Mouse (Mus musculus) splenic B cell, adult 2 months (primary cell): ENCODE measurements around the gene Dgki.
A peak's percentile ranks its signal among the peaks of the same experiment; 100 is the strongest.

ENCODE experiments used
- DNase-seq: peaks from one replicate; pipeline ENCODE4 v3.0.0-alpha.2; 2011; ENCODE audit warnings: low read depth, low spot score
- H3K27me3 ChIP-seq: 2 replicates; pipeline ENCODE4 v1.6.1; 2012; ENCODE audit warnings: mild to moderate bottlenecking, low read length, moderate library complexity, mixed read lengths; ENCODE audit not compliant: control insufficient read depth, poor library complexity, insufficient read depth, severe bottlenecking
- H3K36me3 ChIP-seq: 2 replicates; pipeline ENCODE4 v1.6.1; 2012; ENCODE audit warnings: mild to moderate bottlenecking, low read length, moderate library complexity, mixed read lengths; ENCODE audit not compliant: control insufficient read depth, poor library complexity, insufficient read depth, severe bottlenecking

Dgki gene

DNA sequence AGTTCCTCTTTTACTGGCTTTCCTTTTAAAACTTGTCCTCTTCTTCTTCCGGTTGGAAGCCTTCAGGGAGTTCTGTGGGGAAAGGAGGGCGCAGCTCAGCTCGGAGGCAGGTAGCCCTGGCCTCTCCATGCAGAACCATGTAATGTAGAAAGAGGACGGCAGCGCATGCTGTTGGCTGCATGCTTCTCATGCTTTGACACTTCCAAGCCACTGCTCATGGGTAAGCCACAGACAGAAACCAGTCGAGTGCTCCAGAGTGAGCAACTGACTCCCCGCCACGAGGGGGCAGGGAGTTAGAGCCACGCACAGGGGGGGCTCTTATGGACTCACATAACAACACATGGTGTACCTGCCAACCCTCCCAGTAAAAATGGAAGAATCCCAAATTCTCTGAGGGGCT lies 242.0 kb downstream of the Dgki start:
- Histone ChIP-seq H3K36me3 (no peaks in the 10 kb centered on the region), H3K27me3 (no peaks in the 10 kb centered on the region)
- DNase-seq: no peak

DNA sequence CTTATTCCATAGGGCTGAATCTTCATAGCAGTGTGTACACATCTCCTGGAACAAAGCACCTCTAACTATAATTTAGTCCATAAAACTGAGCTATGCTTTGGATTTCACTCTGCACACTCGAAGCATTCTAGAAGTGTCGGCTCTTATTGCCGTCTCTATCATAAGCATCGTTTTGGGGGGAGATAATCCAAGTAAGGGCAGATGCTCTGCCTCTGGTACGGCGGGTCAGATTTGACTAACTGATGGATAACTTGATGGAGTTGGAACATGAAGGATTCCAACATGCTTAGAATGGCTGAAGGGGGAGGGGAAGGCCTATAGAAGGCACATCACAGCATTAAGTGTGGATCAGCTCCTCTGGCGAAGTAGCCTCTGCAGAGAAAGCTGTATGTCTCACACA lies 242.4 kb downstream of the Dgki start:
- no peak for DNase-seq
- Histone ChIP-seq H3K27me3 (no peaks in the 10 kb centered on the region), H3K36me3 (no peaks in the 10 kb centered on the region)

- Histone ChIP-seq H3K27me3 (no peaks in the 10 kb centered on the region), H3K36me3 (no peaks in the 10 kb centered on the region)
- no peak for DNase-seq
These were observed 244.3 kb downstream of the Dgki start for GRCm38 (mm10) chr6:37055634-37056033.

GRCm38 (mm10) chr6:37055128-37055527 lies 244.9 kb downstream of the Dgki start:
- H3K27me3 ChIP-seq: no peaks in the 10 kb centered on the region
- H3K36me3 ChIP-seq: no peaks in the 10 kb centered on the region
- no peak for DNase-seq

GRCm38 (mm10) chr6:37054435-37055020 lies 245.5 kb downstream of the Dgki start:
- peak; percentile 31 for DNase-seq
- H3K27me3 ChIP-seq: no peaks in the 10 kb centered on the region
- no peaks in the 10 kb centered on the region for H3K36me3 ChIP-seq

GRCm38 (mm10) chr6:37053411-37053810 lies 246.6 kb downstream of the Dgki start:
- H3K36me3 ChIP-seq: no peaks in the 10 kb centered on the region
- no peaks in the 10 kb centered on the region for H3K27me3 ChIP-seq
- DNase-seq: no peak

DNA sequence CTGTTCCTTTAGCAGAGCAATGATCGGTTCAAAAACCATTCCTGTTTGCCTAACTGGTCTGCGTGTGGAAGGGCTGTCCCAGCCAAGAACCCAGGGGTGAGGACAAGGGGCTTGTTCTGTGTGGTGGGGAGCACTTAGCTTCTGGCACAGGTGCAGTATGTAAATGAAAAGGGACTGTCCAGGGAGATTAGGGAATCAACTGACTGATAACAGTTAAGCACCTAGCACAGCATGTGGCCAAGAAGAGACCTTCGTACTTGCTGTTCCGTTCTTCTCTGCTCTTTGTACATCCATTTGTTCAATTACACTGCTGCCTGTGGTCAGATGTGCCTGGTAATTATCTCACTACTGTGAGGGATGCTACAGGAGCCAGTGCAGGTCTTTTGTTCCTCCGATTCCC lies 248.3 kb downstream of the Dgki start:
- Histone ChIP-seq H3K27me3 (no peaks in the 10 kb centered on the region), H3K36me3 (no peaks in the 10 kb centered on the region)
- DNase-seq: no peak

DNA sequence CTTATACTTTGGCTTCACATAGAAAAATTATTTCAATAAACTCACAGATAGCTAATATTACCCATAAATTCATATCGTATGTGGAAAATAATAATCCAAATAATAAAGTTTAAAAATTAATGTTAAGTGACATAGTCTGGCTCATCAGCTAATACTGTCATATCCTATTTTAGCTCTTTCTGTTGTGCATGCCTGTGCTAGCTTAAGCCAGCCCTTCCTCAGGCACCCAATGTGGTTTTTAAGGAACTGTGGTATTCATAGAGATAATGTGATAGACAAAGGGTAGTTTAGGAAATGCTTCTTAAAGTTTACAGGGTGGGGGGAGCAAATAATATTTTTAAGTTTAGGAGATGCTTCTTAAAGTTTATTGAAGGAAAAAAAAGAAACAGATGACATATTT lies 248.8 kb downstream of the Dgki start:
- no peak for DNase-seq
- Histone ChIP-seq H3K27me3 (no peaks in the 10 kb centered on the region), H3K36me3 (no peaks in the 10 kb centered on the region)

DNA sequence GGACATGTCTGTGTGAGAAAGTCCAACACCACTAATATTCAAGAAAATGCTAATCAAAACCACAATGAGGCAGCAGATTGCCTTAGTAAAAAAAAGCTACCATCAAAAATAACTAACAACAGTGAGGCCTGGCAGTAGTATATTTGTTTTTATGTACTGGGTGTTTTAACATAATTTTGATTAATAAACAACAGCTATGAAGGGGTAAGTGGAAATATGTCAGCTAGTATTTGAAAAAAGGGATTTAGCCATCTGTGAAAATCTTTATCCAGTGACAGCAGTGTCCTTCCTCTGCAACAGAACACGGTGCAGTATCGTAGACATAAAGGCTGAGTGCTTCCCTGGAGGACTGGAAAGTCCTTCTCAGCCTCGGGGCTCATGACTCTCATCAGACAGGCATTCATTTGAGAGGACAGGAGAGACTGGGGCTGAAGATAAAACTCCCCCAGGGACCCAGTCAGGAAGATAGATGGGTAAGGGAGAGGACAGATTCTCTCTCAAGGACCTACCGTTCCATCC lies 252.3 kb downstream of the Dgki start:
- H3K36me3 ChIP-seq: no peaks in the 10 kb centered on the region
- DNase-seq: no peak
- H3K27me3 ChIP-seq: no peaks in the 10 kb centered on the region

DNA sequence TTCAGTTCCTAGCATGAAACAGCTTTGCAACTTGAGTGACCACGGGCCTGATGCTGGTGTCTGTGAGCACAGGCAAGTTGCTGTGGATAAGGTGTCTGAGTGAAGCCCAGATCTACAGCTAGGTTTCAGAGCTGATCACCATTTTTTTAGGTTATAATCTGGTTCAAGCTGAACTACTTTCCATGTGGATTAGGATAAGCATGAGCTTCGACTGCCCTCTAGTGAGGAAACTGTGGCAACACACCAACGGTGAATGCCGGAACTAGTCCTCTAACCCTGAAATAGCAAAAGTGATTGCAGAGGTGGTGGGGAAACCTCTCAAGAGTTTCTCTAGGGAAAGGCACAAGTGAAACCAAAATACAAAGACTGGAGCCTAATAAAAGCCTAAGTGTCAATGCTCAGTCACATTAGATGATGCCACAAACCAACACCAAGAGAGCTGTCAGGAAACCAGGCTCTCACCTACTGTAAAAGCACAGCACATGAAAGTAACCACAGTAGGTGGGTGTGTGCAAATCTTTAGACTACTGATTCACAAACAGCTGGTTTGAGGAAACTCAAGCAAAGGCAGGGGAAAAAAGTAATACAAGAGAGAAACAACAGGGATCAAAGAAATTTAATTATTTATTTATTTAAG lies 253.7 kb downstream of the Dgki start:
- peak; percentile 22 for DNase-seq
- no peaks in the 10 kb centered on the region for H3K36me3 ChIP-seq
- H3K27me3 ChIP-seq: no peaks in the 10 kb centered on the region

- Histone ChIP-seq H3K27me3 (no peaks in the 10 kb centered on the region), H3K36me3 (no peaks in the 10 kb centered on the region)
- DNase-seq: no peak
These were observed 255.2 kb downstream of the Dgki start for GRCm38 (mm10) chr6:37044796-37045195.

DNA sequence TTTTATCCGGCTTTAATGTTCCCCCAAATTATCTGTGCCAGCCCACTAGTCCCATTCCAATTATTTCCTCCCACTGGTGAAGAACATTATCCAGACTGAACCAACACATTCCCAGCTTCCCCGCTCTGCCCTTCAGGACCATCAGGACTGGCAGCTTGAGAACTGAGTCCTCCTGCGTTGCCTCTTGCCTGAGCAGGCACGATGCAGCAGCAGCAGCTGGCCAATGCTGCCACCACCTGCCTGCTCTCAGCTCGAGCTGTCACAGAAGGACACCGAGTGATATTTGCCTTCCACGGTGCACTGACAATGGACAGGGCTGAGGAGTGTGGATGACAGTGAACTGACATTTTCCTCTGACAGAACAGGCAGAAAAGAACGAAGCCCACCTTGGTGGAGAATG lies 261.5 kb downstream of the Dgki start:
- H3K36me3 ChIP-seq: no peaks in the 10 kb centered on the region
- no peak for DNase-seq
- H3K27me3 ChIP-seq: no peaks in the 10 kb centered on the region

DNA sequence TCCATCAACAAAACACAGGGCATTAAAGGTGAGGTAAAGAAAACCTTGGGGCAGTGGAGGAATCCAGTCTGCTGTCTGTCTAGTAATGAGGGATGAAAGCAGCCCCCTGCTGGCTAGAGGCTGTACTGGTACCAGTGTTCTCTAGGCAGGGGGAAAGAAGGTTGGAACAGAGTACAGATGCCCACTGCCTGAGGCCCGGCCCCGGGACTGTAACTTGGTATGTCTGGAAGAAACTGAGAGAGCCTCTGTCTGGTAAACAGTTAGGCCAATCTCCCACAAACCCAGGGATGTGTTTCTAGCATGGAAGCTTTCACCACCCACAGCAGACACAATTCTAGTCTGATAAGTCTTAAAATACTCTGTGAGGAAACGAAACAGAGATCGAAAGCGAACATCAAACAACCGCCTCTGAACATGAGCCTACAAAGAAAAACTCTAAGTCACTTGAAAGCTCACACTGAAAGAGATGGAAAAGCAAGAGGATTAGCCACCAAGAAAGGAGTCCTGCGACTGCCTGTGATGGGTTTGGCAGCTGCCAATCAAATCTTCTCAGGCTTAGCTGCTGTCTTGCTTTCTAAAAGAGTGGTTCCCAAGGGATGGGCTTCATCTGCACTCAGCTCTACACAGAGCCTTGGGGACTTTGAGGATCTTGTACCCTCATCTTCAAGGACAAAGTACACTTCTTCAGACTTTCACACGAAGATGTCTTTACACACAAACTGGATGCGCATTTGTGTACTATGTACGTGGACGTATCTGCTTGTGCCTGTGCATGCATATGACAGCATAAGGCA lies 262.7 kb downstream of the Dgki start:
- DNase-seq: no peak
- H3K27me3 ChIP-seq: no peaks in the 10 kb centered on the region
- H3K36me3 ChIP-seq: no peaks in the 10 kb centered on the region

DNA sequence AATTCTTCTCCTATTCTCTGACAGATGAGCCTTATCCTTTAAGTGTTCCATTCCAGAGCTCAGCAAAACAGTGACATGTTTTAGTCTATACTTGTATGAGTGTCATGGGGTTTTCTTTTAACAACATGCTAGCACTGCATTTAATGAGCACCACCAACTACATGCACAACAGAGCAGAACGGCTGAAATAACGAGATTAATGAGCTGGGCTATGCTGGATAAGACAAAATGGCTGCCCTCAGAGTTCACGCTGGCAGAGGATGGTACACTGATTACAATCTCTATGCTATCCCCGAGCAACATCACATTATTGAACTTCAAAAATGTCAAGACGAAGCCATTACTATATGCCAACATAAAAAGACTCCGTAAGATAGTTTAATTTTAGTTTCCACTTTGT lies 264.3 kb downstream of the Dgki start:
- no peaks in the 10 kb centered on the region for H3K36me3 ChIP-seq
- DNase-seq: no peak
- no peaks in the 10 kb centered on the region for H3K27me3 ChIP-seq

GRCm38 (mm10) chr6:37030986-37031385 lies 269.0 kb downstream of the Dgki start:
- DNase-seq: no peak
- no peaks in the 10 kb centered on the region for H3K27me3 ChIP-seq
- no peaks in the 10 kb centered on the region for H3K36me3 ChIP-seq
